Mouse (Mus musculus) hematopoietic stem cell, adult 5-6 weeks (primary cell): ENCODE data around the gene Robo2. TPM values are rescaled to one million over a fixed set of nuclear protein-coding genes. Genes with fewer than 3 reads are reported as not detected.

ENCODE experiments used
- ATAC-seq, 2 experiments: fragments of 125-278 bp in 1 of 2; replicated peaks in 1 of 2; 2 replicates each; pipeline ENCODE4 v1.8.0; 2016 to 2017; ENCODE audit warnings: inconsistent platforms in 2 of 2, mild to moderate bottlenecking in 2 of 2, moderate number of reproducible peaks in 2 of 2, low read depth in 1 of 2, moderate TSS enrichment in 1 of 2; ENCODE audit not compliant: low FRiP score in 2 of 2, poor library complexity in 2 of 2, severe bottlenecking in 2 of 2, insufficient read depth in 1 of 2, low TSS enrichment in 1 of 2
- total RNA-seq: library from RNA; stranded (forward); fragments of 172-1452, 232-1000 nt; gene quantifications from 2 replicates; pipeline ENCODE4 v1.2.3, GENCODE M21; 2017

Gene Robo2
- total RNA-seq, 1 experiment from 2014 or later = not detected

GRCm38 (mm10) chr16:74374540-74374939 lies 37.1 kb downstream of the Robo2 start:
- ATAC-seq = no peak

GRCm38 (mm10) chr16:74373407-74373806 lies 38.2 kb downstream of the Robo2 start:
- ATAC-seq = no peak

- ATAC-seq = no peak
Measured at GRCm38 (mm10) chr16:74372876-74373275, 38.7 kb downstream of the Robo2 start.

DNA sequence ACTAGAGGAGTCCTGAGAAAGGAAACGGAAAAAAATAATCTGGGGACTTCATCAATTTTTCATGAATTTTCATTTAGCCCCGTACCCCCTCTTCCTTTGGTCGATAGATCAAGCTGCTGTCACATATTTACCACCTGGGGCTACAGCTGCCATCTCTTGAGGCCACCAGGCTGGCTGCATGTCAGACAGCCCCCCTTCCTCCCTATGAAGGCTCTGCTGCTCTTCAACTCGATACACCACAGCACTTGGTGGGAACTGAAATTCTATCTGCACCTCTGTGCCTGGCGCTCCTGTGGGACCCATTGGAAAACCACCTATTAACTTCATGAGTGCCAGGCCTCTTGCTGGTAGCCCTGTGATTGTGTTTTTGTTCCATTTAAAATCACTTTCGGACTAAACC lies 63.2 kb downstream of the Robo2 start:
- no peak for ATAC-seq

GRCm38 (mm10) chr16:74338969-74339630 lies 72.5 kb downstream of the Robo2 start:
- no peak for ATAC-seq

DNA sequence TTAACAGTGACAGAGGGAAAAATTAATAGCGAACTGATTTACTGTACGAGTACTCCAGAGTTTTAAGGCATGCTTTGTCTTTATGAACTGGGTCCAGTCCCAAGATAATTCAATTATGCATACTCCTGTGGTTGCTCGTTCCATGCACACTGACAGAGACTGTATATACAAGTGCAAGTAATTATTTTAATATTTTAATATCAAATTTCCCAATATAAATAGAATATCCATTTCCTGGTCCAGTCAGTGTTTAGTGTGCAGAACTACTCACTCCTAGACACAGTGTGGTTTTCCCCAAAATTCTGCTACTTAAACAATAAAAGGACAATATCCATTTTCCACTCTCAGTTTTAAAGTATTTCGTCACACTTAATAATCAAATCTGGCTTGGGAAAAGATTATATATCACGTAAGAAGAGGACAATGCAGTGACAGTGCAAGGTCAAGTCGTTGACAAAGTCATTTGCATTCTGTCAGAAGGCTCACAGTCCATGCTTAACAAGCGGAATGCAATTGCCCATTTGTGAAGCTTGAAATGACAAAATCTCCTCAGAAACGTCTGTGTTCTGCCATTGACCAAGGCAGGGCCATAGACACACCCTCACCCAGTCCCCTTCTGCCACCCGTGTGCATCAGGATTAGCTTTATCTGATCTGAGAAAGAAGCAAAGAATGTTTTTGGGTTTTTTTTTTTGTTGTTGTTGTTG lies 89.8 kb downstream of the Robo2 start:
- ATAC-seq = no peak

- no peak for ATAC-seq
Measured at GRCm38 (mm10) chr16:74316150-74316549, 95.5 kb downstream of the Robo2 start.

DNA sequence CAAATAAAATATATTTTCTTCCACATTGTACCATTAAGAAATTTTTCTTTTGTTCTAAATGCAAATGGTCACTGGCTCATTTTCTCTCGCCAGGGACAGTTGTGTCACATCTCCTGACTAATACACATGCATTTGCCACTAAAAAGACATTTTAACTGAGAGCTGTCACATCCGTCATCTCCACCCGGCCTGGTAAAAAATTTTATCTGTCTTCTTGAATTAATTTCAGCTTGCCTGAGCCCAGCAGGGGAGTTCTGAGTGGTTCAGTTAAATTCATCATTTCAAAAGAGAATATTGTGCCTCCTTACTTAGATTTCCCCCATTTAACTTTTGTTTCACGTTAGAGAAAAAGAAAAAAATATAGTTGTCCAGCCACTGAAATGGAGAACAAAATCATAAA lies 98.4 kb downstream of the Robo2 start:
- ATAC-seq = no peak

DNA sequence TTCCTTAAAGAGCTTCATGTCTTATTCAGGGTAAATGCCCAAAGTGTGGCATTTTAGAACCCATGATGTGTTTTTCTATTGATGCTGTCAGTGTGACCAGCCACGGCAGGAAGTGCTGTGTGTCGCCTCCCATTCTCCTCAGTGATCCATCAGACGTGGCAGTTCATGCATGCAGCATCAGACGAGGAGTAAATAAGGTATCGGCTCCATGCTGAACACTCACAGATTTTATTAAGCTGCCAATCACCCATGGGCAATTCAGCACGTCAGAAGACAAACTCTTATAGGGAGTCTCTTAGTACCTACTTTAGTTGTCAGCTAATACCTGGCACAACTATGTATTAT lies 104.1 kb downstream of the Robo2 start:
- no peak for ATAC-seq

DNA sequence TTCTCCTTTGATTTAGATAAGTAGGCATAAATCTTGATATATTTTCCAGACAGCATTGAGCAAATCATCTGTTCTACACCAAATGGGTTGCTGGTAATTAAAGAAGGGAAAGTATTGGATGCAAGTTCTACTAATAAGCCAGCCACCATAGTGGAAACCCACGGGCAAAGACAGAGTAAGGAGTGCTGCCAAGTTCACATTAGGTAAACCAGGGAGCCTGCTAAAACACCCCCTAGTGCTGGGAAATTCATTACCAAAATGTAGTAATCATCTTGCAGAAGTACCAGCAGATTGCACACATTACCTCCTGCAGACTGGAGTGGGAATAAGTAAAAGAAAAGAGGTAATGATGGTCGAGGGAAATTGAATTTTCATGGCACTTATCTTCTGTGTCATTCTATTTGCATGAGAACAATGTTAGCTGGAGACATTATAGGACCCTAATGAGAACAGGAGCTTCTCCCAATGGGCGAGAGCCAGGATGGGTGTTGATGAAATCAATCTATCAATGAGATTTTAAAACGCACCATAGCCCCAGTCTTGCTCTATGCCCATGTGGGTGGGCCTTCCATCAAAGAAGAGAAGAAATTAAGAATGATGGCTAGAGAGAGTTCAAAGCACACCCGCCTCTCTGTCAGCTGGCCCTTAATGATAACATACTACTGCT lies 104.6 kb downstream of the Robo2 start:
- no peak for ATAC-seq

DNA sequence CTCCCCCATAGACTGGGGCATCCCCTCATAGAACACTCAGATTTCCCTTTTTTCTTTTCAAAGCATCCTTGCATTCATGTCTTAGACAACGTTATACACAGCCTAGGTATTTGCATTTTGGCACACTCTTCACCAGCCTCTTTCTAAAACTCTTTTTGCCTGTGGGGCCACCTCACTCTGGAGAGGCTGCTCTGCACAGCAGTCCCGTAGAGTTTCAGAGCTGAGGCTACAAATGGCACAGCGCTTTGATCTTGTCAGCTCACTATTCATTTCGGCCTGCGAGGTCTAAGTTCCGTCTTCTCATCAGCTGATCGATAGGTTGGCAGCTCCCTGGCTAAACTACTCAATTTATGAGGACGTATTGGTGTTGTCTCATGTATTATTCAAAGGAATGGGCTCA lies 123.7 kb downstream of the Robo2 start:
- ATAC-seq = no peak

DNA sequence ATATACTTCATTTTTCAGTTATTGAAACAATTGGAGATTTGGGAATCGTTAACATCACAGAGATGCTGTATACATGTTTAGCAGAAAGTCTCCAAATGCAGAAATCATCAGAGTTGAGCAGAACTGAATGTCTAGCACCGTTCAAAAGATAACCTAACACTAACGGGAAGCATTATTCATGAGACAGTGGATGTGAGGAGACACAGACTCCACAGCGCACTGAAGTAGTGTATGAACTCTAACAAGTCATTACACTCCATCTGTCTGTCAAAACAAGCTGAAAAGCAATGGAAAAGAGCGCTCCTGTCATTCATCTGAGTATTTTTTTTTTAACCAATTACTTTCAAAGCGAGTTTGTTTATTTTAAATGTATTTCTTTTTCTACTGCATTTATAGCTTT lies 129.1 kb downstream of the Robo2 start:
- ATAC-seq = no peak

DNA sequence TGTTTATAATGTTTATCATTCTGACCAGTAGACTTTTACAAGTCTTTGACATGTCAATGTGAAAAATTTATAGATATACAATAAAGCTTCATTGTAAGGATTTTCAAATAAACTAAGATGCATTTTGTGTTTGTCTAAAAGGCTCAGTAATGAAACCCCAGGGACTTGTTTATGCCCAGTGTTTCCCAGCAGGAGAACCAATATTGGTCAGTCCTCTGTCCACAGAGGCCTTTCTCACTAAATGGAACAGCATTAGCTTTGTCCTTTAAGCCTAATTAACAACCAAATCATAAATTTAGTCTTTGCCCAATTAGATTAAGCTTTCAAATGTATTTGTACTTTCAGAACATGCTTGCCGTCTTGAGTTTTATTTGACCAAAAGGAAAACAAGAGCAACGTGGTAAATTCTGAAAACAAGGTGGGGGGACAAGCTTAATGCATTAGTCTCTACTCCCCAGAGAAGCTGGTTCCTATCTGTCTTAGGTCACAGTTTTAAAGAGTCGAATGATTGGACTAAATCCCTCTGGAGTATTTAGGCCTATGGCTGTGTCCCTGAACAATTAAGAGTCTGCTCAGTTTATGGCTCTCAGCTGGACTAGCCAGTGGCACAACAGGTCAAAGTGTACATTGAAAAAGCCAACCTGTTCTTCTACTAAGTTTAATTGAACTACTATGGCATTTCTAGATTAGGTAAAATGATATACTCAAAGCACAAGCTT lies 134.6 kb downstream of the Robo2 start:
- no peak for ATAC-seq

DNA sequence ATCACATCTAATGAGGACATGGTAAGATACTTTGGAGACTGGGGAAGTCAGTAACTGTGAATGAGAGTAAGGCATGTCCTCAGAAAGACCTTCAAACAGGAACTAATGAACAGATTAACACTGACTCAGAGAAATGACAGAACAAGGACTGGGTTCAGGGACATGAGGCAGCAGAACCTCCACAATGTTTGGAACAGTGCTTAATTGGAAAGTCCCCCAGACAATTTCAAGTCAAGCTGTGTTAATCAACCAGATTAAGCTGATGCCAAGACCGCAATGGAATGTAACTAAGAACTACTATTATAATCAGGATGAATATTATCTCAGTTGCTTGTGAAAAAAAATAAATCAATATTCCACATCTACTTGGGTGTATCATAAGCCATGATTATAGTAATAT lies 137.0 kb downstream of the Robo2 start:
- ATAC-seq = no peak

DNA sequence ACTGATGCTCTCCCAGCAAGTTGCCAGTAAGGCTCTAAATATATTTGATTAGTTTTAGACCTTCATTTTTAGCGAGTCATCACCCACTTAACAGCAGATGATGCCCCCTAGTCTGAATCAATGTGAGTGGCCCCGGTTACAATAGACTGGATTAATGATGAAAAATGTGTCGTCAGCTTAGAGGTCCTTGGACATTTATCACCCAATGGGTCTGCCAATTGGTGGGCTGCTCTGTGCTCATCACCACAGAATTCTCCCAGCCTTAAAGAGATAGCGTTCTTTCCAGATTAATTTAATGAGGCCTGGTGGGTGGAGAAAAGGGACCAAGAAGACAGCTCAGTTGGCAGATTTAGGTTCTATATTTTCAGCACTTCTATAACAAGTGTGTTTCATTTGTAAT lies 138.6 kb downstream of the Robo2 start:
- ATAC-seq = no peak

DNA sequence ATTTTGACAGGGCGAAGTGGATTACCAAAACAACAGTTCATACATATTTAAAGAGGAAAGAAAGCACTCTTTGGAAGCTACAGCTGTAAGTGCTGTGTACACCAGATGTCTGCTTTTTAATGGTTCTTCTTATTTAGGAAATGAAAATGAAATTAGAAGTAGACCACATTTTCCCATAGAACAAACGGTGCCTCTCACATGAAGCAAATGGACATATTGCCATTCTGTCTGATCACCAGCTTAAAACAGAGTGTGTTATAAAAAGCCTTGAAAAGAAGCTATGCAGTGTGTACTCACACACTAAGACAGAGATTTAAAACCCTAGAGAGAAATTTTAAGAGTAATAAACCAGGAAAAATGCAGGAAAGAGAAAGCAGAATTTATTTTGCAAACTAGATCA lies 153.4 kb downstream of the Robo2 start:
- no peak for ATAC-seq

DNA sequence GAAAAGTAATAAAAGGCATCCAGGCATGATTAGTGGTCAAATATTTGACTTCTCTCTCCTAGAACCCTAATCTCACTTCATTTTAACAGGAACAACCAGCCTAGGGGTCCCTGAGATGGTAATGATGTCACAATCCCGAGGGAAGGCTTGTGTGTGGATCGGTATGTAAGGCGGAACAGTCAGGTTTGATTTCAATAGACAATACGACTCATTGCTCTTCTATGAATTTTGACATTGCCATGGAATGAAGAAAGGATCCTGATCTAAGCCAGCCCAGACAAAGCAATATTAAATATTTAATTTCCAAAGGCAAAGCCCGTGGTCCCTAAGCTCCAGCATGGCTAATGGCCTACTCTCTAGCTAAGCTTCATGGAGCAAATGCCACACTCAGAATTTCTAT lies 167.2 kb downstream of the Robo2 start:
- no peak for ATAC-seq

- no peak for ATAC-seq
Measured at GRCm38 (mm10) chr16:74241534-74241933, 170.1 kb downstream of the Robo2 start.
